Mouse (Mus musculus): ENCODE data around the gene Adk. TPM values are rescaled to one million over a fixed set of nuclear protein-coding genes. Genes with fewer than 3 reads are reported as not detected.

Gene Adk
- total and polyA plus RNA-seq, 3 experiments, result 69.0 to 479 (median 102) TPM

DNA sequence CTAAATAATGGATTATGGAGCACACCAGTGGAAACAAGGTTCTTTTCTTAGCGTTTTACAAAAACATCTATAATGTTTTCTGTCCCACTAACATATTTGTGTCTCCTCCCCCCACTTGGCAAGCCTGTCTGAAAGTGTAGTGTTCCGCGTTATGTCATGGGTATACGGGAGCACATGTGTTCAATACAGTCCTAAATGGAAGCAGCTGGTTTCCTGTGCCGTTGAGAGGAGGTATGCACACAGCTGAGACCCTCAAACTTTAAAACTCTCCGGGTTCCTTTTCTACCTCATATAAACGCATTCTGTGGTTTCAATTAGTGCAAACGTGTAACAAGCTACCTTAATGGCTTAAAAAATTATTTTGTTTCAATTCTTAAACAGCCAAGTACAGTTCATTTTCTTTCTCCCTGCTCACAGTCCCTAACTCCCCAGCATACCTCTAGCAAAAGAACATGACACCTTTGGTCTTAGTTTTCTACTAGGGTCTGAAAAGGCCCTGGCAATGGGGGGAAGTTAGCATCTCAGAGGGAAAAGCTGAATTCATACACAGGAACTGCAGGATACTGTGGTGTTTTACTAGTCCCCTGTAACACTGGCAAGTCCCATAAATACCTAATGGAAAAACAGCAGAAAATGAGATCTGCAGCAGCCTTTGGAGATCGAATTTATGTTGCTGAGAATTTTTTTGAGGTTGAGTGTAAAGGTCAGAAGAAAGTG, 235.5 kb downstream of the Adk start:
- no peaks in the 10 kb centered on the region for H3K27me3 ChIP-seq (ENCODE audit: control insufficient read depth in 1 of 2, insufficient read depth in 2 of 2, low read length in 2 of 2)
- H3K9ac ChIP-seq (ENCODE audit: control insufficient read depth, low read depth, low read length, poor library complexity, severe bottlenecking), result no peak overlapping the region
- H3K36me3 ChIP-seq (ENCODE audit: control insufficient read depth in 1 of 2, insufficient read depth in 2 of 2, low read length in 2 of 2), result no peaks in the 10 kb centered on the region
- H3K79me2 ChIP-seq (ENCODE audit: control insufficient read depth, insufficient read depth, low read length, poor library complexity), result no peaks in the 10 kb centered on the region
- no peaks in the 10 kb centered on the region for H3K9me3 ChIP-seq (replicated peaks; ENCODE audit: insufficient read depth, low read length)
- DNase-seq (ENCODE audit: low read depth, low spot score), result no peak
- no peak overlapping the region for H3K4me3 ChIP-seq (ENCODE audit: control insufficient read depth in 1 of 2, insufficient read depth in 1 of 2, low read depth in 2 of 2, low read length in 2 of 2)
- H3K4me1 ChIP-seq (ENCODE audit: control insufficient read depth in 1 of 2, insufficient read depth in 2 of 2, low read length in 2 of 2), result no peaks in the 10 kb centered on the region
- TF ChIP-seq UBTF (IDR thresholded peaks at IDR 0.05; ENCODE audit: borderline replicate concordance, insufficient read depth, low read depth, low read length) (no peak), CHD1 (IDR thresholded peaks at IDR 0.05; ENCODE audit: low read depth, low read length) (no peak), USF2 (IDR thresholded peaks at IDR 0.05; ENCODE audit: borderline replicate concordance in 1 of 2, insufficient read depth in 1 of 2, low read depth in 1 of 2, low read length in 2 of 2) (no peak), EP300 (IDR thresholded peaks at IDR 0.05; ENCODE audit: low read depth in 1 of 2, low read length in 2 of 2) (no peak), ZC3H11A (IDR thresholded peaks at IDR 0.05; ENCODE audit: low read depth, low read length) (no peak), TAL1 (IDR thresholded peaks at IDR 0.05; ENCODE audit: low read length) (no peak), POLR2A (IDR thresholded peaks at IDR 0.05; ENCODE audit: control insufficient read depth in 1 of 2, insufficient read depth in 1 of 2, low read depth in 1 of 2, low read length in 2 of 2, poor library complexity in 1 of 2) (no peak), MAZ (IDR thresholded peaks at IDR 0.05; ENCODE audit: low read depth, low read length) (no peak), POLR2AphosphoS5 (IDR thresholded peaks at IDR 0.05; ENCODE audit: borderline replicate concordance, low read depth, low read length) (no peak), NRF1 (IDR thresholded peaks at IDR 0.05; ENCODE audit: insufficient read depth, low read depth, low read length, poor library complexity, severe bottlenecking) (no peak), HCFC1 (IDR thresholded peaks at IDR 0.05; ENCODE audit: low read depth, low read length) (no peak), TCF12 (IDR thresholded peaks at IDR 0.05; ENCODE audit: low read depth, low read length) (no peak), GABPA (IDR thresholded peaks at IDR 0.05; ENCODE audit: low read depth, low read length) (no peak), MAX (IDR thresholded peaks at IDR 0.05; ENCODE audit: low read length) (no peak), SIN3A (IDR thresholded peaks at IDR 0.05; ENCODE audit: low read length) (no peak), ETS1 (IDR thresholded peaks at IDR 0.05; ENCODE audit: low read depth, low read length) (no peak), ZNF384 (IDR thresholded peaks at IDR 0.05; ENCODE audit: low read depth, low read length) (no peak), TBP (IDR thresholded peaks at IDR 0.05; ENCODE audit: low read depth, low read length) (no peak)
- no peak overlapping the region for H3K27ac ChIP-seq (ENCODE audit: control insufficient read depth, low read depth, low read length)

DNA sequence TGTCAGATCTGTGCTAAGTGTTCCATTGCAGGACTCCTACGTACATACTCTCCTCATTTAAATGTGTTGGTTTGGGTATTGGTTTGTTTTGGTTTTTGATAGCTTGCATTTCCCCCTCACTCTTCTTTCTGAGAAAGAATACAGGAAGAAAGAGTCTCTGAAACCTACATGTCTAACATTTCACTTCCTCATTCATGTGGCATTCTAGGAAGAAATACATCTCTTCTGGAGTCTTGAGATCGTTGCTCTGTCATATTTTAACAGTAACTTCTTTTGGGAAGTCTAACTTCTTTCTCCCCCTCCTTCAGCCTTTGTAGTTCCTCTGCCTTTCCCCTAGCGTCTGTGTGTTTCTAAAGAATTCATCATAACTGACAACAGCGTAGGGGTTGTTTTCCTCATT, 247.4 kb downstream of the Adk start:
- Histone ChIP-seq H3K36me3 (ENCODE audit: control insufficient read depth in 1 of 2, insufficient read depth in 2 of 2, low read length in 2 of 2) (no peaks in the 10 kb centered on the region; a peak in 2 of 4 replicates), H3K27me3 (ENCODE audit: control insufficient read depth in 1 of 2, insufficient read depth in 2 of 2, low read length in 2 of 2) (no peaks in the 10 kb centered on the region), H3K4me1 (ENCODE audit: control insufficient read depth in 1 of 2, insufficient read depth in 2 of 2, low read length in 2 of 2) (peaks cover 0 to 3% of the 10 kb centered on the region in 2 experiments; a peak in 1 of 4 replicates), H3K9ac (ENCODE audit: control insufficient read depth, low read depth, low read length, poor library complexity, severe bottlenecking) (no peak overlapping the region), H3K4me3 (ENCODE audit: control insufficient read depth in 1 of 2, insufficient read depth in 1 of 2, low read depth in 2 of 2, low read length in 2 of 2) (no peak overlapping the region), H3K9me3 (replicated peaks; ENCODE audit: insufficient read depth, low read length) (no peaks in the 10 kb centered on the region), H3K27ac (ENCODE audit: control insufficient read depth, low read depth, low read length) (no peak overlapping the region), H3K79me2 (ENCODE audit: control insufficient read depth, insufficient read depth, low read length, poor library complexity) (no peaks in the 10 kb centered on the region)
- DNase-seq (ENCODE audit: low read depth, low spot score), result peak; percentile 48
- TF ChIP-seq EP300 (IDR thresholded peaks at IDR 0.05; ENCODE audit: low read depth in 1 of 2, low read length in 2 of 2) (peak in 1 of 2 experiments; percentile 41; a peak in 1 of 4 replicates), CHD2 (IDR thresholded peaks at IDR 0.05; ENCODE audit: low read length) (no peak)
